Mouse (Mus musculus): ENCODE results near the gene Olfr187. TPM values are rescaled to one million over a fixed set of nuclear protein-coding genes. Genes with fewer than 3 reads are reported as not detected.

The Olfr187 gene
- polyA plus RNA-seq, 1 experiment: not detected

DNA sequence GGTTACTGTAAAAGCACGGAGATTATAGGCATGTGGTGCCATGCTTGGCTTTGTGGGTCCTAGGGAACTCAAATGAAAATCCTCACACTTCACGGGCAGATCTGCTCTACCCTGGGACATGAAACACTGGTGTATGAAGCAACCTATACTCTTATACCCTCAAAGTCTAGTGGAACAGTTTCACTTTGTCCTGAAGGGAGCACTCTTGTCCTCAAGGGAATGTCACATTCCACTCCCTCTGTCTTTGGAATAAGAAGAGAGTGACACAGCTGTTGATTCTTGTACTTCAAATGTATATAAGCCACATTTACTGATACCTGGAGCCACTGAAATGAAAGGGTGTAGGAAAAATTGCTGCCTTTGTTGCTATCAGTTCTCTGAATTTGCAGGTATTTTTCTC is 44.5 kb downstream of the Olfr187 start, which contains the start of gene Olfr183:
TSS of gene Olfr183 (plus strand) at position 301 of the 400 bp plus-strand sequence.
- no peak for DNase-seq (ENCODE audit: low read depth)
- TF ChIP-seq CTCF (IDR thresholded peaks at IDR 0.05; ENCODE audit: borderline replicate concordance, extremely low read depth, insufficient read depth, insufficient read length) (no peak), POLR2A (IDR thresholded peaks at IDR 0.05; ENCODE audit: borderline replicate concordance, extremely low read depth, insufficient read depth, insufficient read length, poor library complexity, severe bottlenecking) (no peak)

Other genes with a start within 250 kb of the Olfr187 start
- not detected in 2 replicates for gene Olfr173, start 239.5 kb downstream of the Olfr187 start, polyA plus RNA-seq (2012; rRNA removed)
- not detected in 2 replicates for gene Olfr175-ps1, start 213.0 kb downstream of the Olfr187 start, polyA plus RNA-seq (2012; rRNA removed)
- not detected in 2 replicates for gene Olfr177, start 165.0 kb downstream of the Olfr187 start, polyA plus RNA-seq (2012; rRNA removed)
- not detected in 2 replicates for gene Olfr178, start 147.7 kb downstream of the Olfr187 start, polyA plus RNA-seq (2012; rRNA removed)
- not detected in 2 replicates for gene Olfr181, start 111.0 kb downstream of the Olfr187 start, polyA plus RNA-seq (2012; rRNA removed)
- not detected in 2 replicates for gene Olfr180, start 110.4 kb downstream of the Olfr187 start, polyA plus RNA-seq (2012; rRNA removed)
- not detected in 2 replicates for gene Olfr183, start 44.4 kb downstream of the Olfr187 start, polyA plus RNA-seq (2012; rRNA removed)
- not detected in 2 replicates for gene Olfr186, start 9.5 kb downstream of the Olfr187 start, polyA plus RNA-seq (2012; rRNA removed)
- not detected in 2 replicates for gene Olfr190, start 38.2 kb upstream of the Olfr187 start, polyA plus RNA-seq (2012; rRNA removed)
- gene Olfr191, start 50.1 kb upstream of the Olfr187 start, polyA plus RNA-seq (2012; rRNA removed): not detected in 2 replicates
- not detected in 2 replicates for gene Olfr193, start 72.1 kb upstream of the Olfr187 start, polyA plus RNA-seq (2012; rRNA removed)
- gene Olfr194, start 81.3 kb upstream of the Olfr187 start, polyA plus RNA-seq (2012; rRNA removed): not detected in 2 replicates
- gene Olfr195, start 107.3 kb upstream of the Olfr187 start, polyA plus RNA-seq (2012; rRNA removed): not detected in 2 replicates
- gene Olfr196, start 130.7 kb upstream of the Olfr187 start, polyA plus RNA-seq (2012; rRNA removed): not detected in 2 replicates
- gene Olfr198, start 163.8 kb upstream of the Olfr187 start, polyA plus RNA-seq (2012; rRNA removed): not detected in 2 replicates
- not detected in 2 replicates for gene Olfr199, start 180.0 kb upstream of the Olfr187 start, polyA plus RNA-seq (2012; rRNA removed)
- gene Olfr201, start 232.9 kb upstream of the Olfr187 start, polyA plus RNA-seq (2012; rRNA removed): not detected in 2 replicates
- not detected in 2 replicates for gene Olfr202, start 247.0 kb upstream of the Olfr187 start, polyA plus RNA-seq (2012; rRNA removed)

Data from brain, embryonic 14.5 days (tissue).